Mouse (Mus musculus): Measurements from ENCODE around the gene Exosc10. TPM values are rescaled to one million over a fixed set of nuclear protein-coding genes. Genes with fewer than 3 reads are reported as not detected.

Gene Exosc10
- total and polyA plus RNA-seq, 2 experiments from 2014 or later = 68.1 to 72.0 TPM

GRCm38 (mm10) chr4:148595916-148596315 is 37.7 kb downstream of the Exosc10 start:
- DNase-seq (ENCODE audit: low spot score) (no peak), ATAC-seq (no peak)
- Histone ChIP-seq H3K27ac (no peak overlapping the region), H3K27me3 (ENCODE audit: insufficient read depth, low read length) (no peaks in the 10 kb centered on the region), H3K36me3 (ENCODE audit: insufficient read depth, low read length) (peaks cover 27% of the 10 kb centered on the region), H3K4me1 (ENCODE audit: insufficient read depth, low read length) (peaks cover 5% of the 10 kb centered on the region; the same call in 1 of the 2 replicates), H3K9me3 (ENCODE audit: low read length) (no peaks in the 10 kb centered on the region), H3K4me3 (ENCODE audit: low read length) (no peak overlapping the region), H3K9ac (replicated peaks; ENCODE audit: low read length) (no peak overlapping the region), H3K4me2 (ENCODE audit: low read depth, low read length) (no peak overlapping the region)
- WGBS = 87% methylated on average over 6 of the region's 6 CpGs
- TF ChIP-seq CTCF (IDR thresholded peaks at IDR 0.05; ENCODE audit: low read depth) = no peak

- Histone ChIP-seq H3K9ac (replicated peaks; ENCODE audit: low read length) (no peak overlapping the region), H3K4me2 (ENCODE audit: low read depth, low read length) (no peak overlapping the region), H3K27me3 (ENCODE audit: insufficient read depth, low read length) (no peaks in the 10 kb centered on the region), H3K36me3 (ENCODE audit: insufficient read depth, low read length) (peaks cover 27% of the 10 kb centered on the region), H3K4me3 (ENCODE audit: low read length) (no peak overlapping the region), H3K9me3 (ENCODE audit: low read length) (no peaks in the 10 kb centered on the region), H3K27ac (no peak overlapping the region), H3K4me1 (ENCODE audit: insufficient read depth, low read length) (peaks cover 5% of the 10 kb centered on the region; the same call in 1 of the 2 replicates)
- DNase-seq (ENCODE audit: low spot score) = no peak
- WGBS = 97% methylated on average over 3 of the region's 3 CpGs
- no peak for ATAC-seq
- TF ChIP-seq CTCF (IDR thresholded peaks at IDR 0.05; ENCODE audit: low read depth) = no peak
Observed at GRCm38 (mm10) chr4:148596731-148597130, 38.5 kb downstream of the Exosc10 start.

GRCm38 (mm10) chr4:148598826-148599225 is 40.6 kb downstream of the Exosc10 start:
- Histone ChIP-seq H3K4me3 (ENCODE audit: low read length) (no peak overlapping the region), H3K27me3 (ENCODE audit: insufficient read depth, low read length) (no peaks in the 10 kb centered on the region), H3K27ac (no peak overlapping the region), H3K4me2 (ENCODE audit: low read depth, low read length) (no peak overlapping the region), H3K9me3 (ENCODE audit: low read length) (no peaks in the 10 kb centered on the region), H3K9ac (replicated peaks; ENCODE audit: low read length) (no peak overlapping the region), H3K4me1 (ENCODE audit: insufficient read depth, low read length) (no peaks in the 10 kb centered on the region), H3K36me3 (ENCODE audit: insufficient read depth, low read length) (peaks cover 25% of the 10 kb centered on the region)
- TF ChIP-seq CTCF (IDR thresholded peaks at IDR 0.05; ENCODE audit: low read depth) = no peak
- DNase-seq (ENCODE audit: low spot score) = no peak
- ATAC-seq = no peak
- WGBS = 97% methylated on average over 12 of the region's 12 CpGs

DNA sequence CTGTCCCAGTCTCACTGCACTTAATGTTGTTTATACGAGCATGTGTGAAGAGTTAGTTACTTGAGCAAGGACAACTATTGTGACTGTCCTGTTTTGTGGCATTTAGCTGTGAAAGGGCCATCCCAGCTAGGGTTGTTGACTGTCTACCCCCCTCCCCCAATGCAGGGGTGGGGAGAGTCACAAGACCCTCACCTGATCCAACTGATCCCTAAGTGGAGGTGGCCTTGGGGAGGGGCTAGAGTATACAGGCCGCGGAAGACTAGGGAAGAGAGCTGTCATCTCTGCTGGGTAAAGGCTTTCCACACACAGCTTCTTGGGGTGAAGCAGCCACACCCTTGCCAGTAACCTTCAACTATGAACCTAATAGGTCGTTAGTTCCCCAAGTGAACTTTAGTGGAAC is 42.1 kb downstream of the Exosc10 start:
- Histone ChIP-seq H3K9me3 (ENCODE audit: low read length) (no peaks in the 10 kb centered on the region), H3K4me3 (ENCODE audit: low read length) (no peak overlapping the region), H3K4me2 (ENCODE audit: low read depth, low read length) (no peak overlapping the region), H3K27ac (no peak overlapping the region), H3K9ac (replicated peaks; ENCODE audit: low read length) (no peak overlapping the region), H3K27me3 (ENCODE audit: insufficient read depth, low read length) (no peaks in the 10 kb centered on the region), H3K4me1 (ENCODE audit: insufficient read depth, low read length) (no peaks in the 10 kb centered on the region), H3K36me3 (ENCODE audit: insufficient read depth, low read length) (peaks cover 10% of the 10 kb centered on the region; the same call in 1 of the 2 replicates)
- DNase-seq (ENCODE audit: low spot score) (no peak), ATAC-seq (no peak)
- WGBS = 90% methylated on average over 4 of the region's 4 CpGs
- no peak for TF ChIP-seq CTCF (IDR thresholded peaks at IDR 0.05; ENCODE audit: low read depth)

DNA sequence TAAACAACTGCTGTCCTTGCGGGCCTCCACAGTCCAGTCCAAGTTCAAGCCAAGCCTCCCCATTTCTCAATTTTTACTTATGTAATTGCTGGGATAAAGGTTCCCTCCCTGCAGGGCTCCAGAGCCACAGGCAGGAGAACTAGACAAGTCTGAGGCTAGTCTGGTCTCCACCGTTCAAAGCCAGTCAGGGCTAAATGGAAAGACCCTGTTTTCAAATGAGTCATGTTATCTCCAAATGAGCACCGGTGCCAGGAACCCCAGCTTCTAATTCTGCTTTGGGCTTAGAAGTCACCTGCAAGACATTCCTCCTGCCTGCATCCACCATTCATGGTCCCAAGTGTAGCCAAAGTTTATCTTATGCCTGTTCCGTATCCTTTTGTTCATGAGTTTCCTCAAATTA is 43.6 kb downstream of the Exosc10 start:
- no peaks in the 10 kb centered on the region for H3K27me3 ChIP-seq (ENCODE audit: insufficient read depth, low read length)
- H3K4me3 ChIP-seq (ENCODE audit: low read length) = no peak overlapping the region
- WGBS = 85% methylated on average over 4 of the region's 4 CpGs
- H3K27ac ChIP-seq = no peak overlapping the region
- no peaks in the 10 kb centered on the region for H3K36me3 ChIP-seq (ENCODE audit: insufficient read depth, low read length)
- DNase-seq (ENCODE audit: low spot score) (no peak), ATAC-seq (no peak)
- H3K9ac ChIP-seq (replicated peaks; ENCODE audit: low read length) = no peak overlapping the region
- no peaks in the 10 kb centered on the region for H3K9me3 ChIP-seq (ENCODE audit: low read length)
- H3K4me2 ChIP-seq (ENCODE audit: low read depth, low read length) = no peak overlapping the region
- no peak for TF ChIP-seq CTCF (IDR thresholded peaks at IDR 0.05; ENCODE audit: low read depth)
- no peaks in the 10 kb centered on the region for H3K4me1 ChIP-seq (ENCODE audit: insufficient read depth, low read length)

- Histone ChIP-seq H3K4me1 (ENCODE audit: insufficient read depth, low read length) (no peaks in the 10 kb centered on the region), H3K9ac (replicated peaks; ENCODE audit: low read length) (no peak within 1 kb of the TSS), H3K9me3 (ENCODE audit: low read length) (no peaks in the 10 kb centered on the region), H3K27ac (no peak within 1 kb of the TSS), H3K4me3 (ENCODE audit: low read length) (no peak within 1 kb of the TSS), H3K27me3 (ENCODE audit: insufficient read depth, low read length) (no peaks in the 10 kb centered on the region), H3K4me2 (ENCODE audit: low read depth, low read length) (no peak within 1 kb of the TSS), H3K36me3 (ENCODE audit: insufficient read depth, low read length) (no peaks in the 10 kb centered on the region)
- DNase-seq (ENCODE audit: low spot score) (no peak), ATAC-seq (no peak)
- 94% methylated on average over 14 of the region's 14 CpGs for WGBS
- no peak for TF ChIP-seq CTCF (IDR thresholded peaks at IDR 0.05; ENCODE audit: low read depth)
Observed at GRCm38 (mm10) chr4:148602357-148603120, 44.3 kb downstream of the Exosc10 start, which contains the start of gene Masp2. Gene Masp2, plus strand, starts transcription at chr4:148602554.
